Mouse (Mus musculus) heart, adult 9 months (tissue): ENCODE results near the gene Cald1.

Source experiments
- DNase-seq, 2 experiments: peaks; one replicate each; pipeline ENCODE4 v3.0.0; 2022; ENCODE audit warnings: low spot score in 2 of 2

Gene Cald1

DNA sequence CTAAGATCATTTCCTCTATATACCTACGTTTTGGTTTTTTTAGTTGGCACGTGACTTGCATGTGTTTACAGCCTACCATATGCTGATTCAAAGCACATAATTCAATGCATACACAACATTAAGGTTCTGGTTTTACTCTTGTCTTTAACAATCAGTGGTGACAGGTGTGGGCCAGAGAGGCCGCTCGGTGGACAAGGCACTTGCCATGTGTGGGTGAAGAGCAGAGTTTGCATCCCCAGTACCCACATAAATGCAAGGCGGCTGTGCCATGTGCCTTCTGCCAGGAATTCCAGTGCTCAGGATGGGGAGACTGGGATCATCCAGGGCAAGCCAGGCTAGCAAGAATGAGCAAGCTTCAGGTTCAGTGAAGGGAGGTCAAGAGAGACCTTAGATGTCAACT, 14.8 kb downstream of the Cald1 start:
- DNase-seq: no peak

DNA sequence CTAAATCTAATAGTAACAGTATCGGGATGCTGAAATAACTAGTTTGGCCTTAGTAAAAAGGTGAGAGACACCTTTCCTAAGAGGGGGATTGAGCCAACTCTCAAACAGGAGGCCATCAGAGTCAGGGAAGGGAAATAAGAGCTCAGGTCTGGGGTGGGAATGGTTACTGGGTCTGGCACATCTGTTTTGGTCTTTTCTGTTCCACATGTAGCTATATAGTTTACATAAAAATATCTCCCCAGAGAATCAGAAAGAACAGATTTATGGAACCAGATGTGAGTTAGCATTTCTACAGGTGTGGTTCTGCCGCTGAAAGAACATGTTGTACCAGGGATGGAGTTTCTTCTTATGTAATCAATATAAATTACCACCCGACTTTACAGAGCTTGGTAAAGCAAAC, 17.1 kb downstream of the Cald1 start:
- DNase-seq: no peak

DNA sequence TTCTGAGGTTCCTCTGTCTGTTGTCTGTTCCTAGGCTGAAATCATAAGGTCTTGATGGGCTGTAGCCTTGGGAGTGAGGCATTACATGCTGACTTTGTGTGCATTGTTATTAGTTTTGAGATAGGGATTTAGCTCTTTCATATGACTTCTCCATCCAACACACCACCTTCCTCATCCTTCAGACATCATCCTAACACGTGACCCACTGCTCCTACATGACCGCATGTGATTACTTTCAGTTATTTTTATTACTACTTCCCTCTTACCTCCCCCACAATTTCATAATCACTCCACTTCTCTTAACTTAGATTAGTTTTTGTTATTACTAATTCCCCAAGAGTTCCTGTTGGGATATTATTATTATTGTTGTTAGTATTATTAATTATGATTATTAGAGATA, 21.2 kb downstream of the Cald1 start:
- no peak for DNase-seq

- DNase-seq: peak in 1 of 2 experiments; percentile 51
Measured at GRCm38 (mm10) chr6:34620242-34620641, 21.9 kb downstream of the Cald1 start.

DNA sequence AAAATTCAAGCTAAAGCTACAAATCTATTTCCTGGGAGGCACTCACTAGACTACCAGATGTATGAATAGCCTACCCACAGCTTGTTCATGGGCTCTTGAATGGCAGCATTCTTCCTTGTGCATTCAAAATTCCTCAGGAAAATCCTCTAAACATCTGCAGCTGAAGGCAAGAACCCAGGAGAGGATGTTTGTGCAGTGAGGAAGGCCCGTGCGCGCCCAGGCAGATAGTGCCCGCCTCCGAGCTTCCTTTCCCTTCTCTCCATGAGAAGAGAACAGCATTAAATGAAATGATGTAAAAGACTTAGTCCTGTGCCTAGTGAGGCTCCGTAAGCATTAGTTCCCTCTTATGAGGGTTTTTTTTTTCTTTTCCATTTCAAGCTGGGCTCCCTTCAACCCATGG, 24.6 kb downstream of the Cald1 start:
- DNase-seq: no peak

DNA sequence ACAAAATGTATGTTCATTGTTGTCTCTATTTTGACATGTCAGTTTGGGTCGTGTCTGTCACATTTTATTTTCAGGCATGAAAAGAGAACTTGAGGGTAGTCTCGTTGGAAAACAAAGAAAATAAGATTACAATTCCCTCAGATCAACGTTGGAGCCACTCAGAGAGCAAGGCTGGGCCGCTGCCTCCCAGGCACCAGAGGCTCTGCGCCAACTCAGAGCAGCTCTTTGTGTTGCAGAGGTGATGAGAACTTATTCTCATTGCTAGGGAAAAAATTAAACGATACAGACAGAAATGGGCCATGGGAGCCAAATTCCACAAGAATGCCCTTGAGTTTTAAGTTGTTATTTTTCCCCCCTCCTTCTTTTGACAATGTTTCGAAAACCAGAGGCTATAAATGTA, 25.0 kb downstream of the Cald1 start:
- no peak for DNase-seq

GRCm38 (mm10) chr6:34624536-34624935, 26.2 kb downstream of the Cald1 start:
- DNase-seq: no peak

- no peak for DNase-seq
Measured at GRCm38 (mm10) chr6:34626586-34627245, 28.4 kb downstream of the Cald1 start.

- no peak for DNase-seq
Measured at GRCm38 (mm10) chr6:34628131-34628530, 29.8 kb downstream of the Cald1 start.

DNA sequence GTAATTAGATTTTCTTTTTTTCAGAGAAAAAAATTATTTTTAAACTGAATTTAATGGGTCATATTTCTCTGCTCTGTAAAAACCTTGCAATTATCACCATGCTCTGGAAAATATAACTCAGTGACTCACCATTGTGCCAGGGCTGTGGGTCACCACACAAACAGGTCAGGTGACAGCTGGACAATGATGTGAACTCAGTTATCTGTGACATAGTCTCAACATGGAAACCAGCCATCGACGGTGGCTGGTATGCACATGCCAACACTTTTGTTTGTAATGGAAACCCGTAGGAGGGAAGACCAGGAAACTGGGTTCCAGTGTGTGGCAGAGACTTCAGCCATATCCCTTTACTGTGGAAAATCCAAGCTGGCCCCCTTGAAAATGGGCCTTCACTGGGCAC, 35.5 kb downstream of the Cald1 start:
- DNase-seq: no peak

- no peak for DNase-seq
Measured at GRCm38 (mm10) chr6:34637588-34638438, 39.5 kb downstream of the Cald1 start.

DNA sequence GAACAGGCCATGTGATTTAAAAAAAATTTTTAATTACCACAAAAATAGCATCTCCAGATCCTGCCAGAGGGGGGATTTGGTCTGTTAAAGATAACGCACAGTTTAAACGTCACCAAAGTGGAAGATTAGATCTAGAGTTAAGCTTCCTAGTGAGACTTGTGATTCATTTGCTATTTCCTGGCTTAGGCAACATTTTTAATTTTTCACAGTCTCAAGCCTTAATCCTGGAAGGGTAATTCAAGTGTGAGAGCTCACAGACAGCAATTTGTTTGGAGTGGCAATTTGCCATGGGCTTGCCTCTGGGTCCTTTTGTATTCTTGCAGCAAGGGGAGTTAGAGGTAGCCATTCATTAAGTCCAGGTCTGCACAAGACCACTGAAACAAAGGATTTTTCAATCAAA, 40.4 kb downstream of the Cald1 start:
- peak; percentile 23 to 27 for DNase-seq

- no peak for DNase-seq
Measured at GRCm38 (mm10) chr6:34640226-34640625, 41.9 kb downstream of the Cald1 start.

- no peak for DNase-seq
Measured at GRCm38 (mm10) chr6:34641081-34641480, 42.8 kb downstream of the Cald1 start.

DNA sequence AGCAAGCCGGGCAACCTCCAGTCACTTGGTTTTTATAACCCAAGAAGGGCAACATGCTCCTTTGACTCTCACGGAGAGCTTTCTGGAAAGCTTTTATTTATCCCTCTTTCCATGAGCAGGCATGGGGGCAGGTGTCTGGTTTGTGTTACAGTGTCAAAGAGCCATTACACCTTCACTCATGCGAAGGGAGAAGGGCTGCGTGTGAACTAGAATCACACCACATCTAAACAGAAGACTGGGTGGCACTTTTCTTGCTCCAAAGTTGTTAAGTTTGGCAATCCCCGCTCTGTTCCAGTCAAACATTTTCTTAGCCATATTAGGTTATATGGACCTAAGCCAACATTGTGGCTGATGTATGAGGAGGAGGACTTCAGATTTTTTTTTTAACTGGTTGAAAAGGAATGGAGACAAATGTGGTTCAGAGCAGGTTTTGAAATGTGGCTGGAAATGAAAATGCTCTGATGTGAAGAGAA, 43.8 kb downstream of the Cald1 start:
- peak in 1 of 2 experiments; percentile 23 for DNase-seq

DNA sequence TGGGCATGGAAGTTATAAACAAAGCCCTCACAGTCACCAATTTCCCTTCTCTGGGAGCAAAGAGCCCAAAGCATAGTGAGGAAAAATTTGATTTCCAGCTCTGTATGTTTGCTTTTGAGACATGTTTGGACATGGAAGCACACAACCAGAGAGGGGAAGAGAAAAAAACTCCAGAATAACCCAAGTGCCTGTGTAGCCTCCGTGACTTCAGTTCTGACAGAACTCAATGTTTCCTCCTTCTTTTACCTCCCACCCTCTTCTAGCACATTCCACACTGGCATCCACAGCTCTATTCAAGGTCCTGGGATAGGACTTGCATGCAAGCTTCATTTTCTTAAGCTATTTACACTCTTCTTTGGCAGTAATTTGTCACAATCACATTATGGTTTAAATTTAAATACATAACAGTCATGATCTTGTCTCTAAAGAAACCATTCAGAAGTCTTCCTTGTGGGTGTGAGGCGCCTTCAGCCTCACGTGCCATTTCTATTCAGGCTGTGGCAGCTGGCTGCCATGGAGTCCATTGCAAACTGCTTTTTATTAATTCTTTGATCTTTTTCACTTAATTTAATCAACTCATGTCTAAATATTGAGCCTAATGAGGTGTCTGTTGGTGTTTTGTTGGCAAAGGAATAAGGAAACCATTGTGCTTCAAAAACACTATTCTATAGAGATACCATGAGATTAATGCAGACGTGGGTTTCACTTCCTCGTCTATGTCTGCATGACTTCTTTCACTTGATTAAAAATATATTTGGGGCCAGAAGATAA, 49.9 kb downstream of the Cald1 start:
- DNase-seq: no peak

DNA sequence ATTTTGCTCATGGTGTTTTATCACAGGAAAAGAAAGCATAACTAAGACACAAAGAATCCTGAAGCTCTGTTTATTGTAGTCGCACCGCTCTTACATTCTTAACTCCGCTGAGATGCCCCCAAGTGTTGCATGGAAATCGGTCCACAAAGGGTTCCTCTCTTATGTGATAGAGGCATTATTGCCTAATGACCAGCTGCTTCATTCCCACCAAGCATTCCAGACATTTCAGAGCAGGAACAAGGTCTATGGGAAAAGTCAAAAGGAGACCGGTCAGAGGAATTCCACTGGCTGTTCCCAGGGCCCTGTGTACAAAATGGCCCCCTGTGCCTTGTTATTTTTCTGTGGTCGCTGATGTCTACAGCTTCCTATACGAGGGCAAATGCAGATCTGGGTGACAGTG, 53.0 kb downstream of the Cald1 start:
- DNase-seq: no peak

DNA sequence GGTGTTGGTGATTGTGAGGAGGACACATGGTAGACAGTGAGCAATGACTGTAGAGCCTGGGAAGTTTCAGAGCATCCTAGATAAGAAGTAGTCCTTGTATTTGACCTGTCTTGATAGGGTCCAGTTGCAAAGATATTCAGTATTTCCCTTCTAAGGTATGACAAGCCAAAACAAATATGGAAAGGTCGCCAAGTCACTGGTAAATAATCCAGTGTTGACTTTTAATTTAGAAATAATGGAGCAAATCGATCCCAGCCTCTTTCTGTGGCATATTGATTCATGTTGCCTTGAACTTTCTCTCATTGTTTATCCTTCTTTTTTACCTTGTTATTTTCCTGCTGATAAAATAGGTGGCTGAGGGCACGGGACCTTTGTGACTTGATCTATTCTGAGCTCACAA, 57.4 kb downstream of the Cald1 start:
- DNase-seq: no peak

DNA sequence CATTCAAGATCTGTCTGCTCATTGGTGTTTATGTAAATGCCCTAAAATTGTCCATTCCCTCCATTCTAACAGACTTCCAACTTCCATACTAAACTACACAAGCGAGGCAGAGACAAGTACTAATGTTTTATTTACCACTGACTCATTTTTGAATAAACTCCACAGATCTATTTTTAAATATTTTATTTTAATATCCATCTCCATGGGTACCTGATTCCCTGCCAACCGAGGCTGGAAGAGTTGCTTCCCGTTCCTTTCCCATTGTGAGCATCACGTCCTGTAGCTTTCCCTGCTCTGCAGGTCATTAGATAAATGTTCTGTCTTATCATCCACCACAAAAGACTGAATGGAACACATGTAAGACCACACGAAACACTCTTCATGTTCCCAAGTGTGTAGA, 60.5 kb downstream of the Cald1 start:
- DNase-seq: no peak

DNA sequence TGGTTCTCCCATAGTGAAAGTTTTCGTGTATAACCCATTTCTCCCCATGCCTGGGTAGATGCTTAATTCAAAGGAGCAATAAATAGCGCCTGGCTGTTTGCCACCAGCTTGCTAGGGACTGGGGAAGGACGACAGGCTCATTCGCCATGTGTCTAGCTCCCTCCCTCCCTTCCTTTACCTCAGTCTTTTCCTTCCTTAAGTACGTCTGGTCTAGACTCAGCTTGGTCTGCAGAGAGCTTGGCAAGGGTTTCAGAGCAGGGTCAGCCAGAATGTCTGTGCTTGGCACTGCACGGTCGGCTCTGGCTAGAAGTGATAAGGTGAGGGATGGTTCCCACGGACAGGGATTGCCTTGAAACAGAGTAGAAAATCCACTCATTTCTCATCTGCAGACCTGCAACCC, 62.4 kb downstream of the Cald1 start:
- peak; percentile 14 to 37 for DNase-seq

DNA sequence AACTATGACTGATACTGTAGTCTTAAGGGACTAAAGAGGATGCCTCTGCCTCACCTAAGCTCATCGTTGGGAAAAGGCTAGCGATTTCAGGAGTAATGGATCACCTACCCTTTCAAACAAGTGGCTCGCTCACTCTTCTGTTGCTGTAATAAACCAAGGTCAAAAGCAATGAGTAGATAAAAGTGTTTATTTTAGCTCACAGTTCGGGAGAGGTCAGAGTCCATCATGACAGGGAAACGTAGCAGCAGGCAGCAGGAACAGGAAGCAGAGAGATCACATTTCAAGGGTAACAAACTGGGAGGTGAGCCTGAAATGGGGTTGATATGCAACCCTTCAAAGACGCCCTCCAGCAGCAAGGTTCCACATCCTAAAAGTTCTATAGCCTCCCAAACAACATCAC, 64.3 kb downstream of the Cald1 start:
- no peak for DNase-seq

- DNase-seq: no peak
Measured at GRCm38 (mm10) chr6:34664291-34664690, 66.0 kb downstream of the Cald1 start.
